Mouse (Mus musculus) liver, embryonic 14.5 days (tissue): ENCODE measurements at regions not wholly inside any gene's neighbourhood (a gene's known extent, or its start where the extent isn't known, plus 50 kb on each side); places are given as distances from the start of the nearest gene placed in this dataset.

Source experiments
- CTCF ChIP-seq: IDR thresholded peaks from 2 replicates; pipeline ENCODE4 v1.5.1; 2016; ENCODE audit warnings: antibody characterized with exemption, low read depth, control low read depth
- EP300 ChIP-seq: IDR thresholded peaks from 2 replicates; pipeline ENCODE4 v1.6.1; 2016; ENCODE audit warnings: antibody characterized with exemption, low read depth

DNA sequence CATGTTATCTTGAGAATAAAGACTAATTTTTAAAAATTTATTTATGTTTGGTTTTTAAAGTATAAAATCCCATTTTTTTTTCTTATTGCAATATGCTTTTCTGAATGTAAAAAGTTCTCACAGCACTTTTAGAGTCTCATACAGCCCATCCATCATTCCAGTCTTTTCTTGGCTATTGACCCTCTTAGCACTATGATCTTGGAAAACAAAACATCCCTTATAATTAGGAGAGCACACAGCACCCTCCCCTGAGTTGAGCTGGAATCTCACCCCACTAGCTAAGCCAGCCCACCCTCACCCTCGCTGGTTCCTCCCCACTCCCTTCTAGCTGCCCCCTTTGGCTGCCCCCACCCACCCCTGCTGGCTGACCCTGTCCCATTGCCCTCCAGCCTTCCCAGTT, 154.2 kb upstream of the Ctnnb1 start:
- TF ChIP-seq CTCF (no peak), EP300 (no peak)
